Mouse (Mus musculus): ENCODE measurements at regions not wholly inside any gene's neighbourhood (a gene's known extent, or its start where the extent isn't known, plus 50 kb on each side); places are given as distances from the start of the nearest gene placed in this dataset.

DNA sequence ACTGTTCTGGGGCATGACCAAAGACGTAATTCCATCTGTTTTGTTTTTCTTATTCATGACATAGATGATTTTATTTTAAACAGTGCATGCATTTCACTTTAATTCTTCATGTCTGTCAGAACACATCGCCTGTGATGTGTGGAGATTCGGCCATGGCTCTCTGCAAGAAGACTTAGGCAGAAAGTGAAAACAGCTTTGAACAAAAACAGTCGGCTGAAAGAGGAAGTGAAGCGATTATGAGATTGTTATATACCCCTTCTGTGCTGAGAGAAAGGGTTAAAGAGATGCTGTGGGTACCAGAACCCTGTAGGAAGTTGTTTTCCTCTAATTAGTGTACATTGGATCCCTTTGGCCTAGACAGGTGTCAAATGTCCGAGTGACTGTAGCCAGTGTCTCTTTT is 287.1 kb downstream of the Epha4 start:
- Histone ChIP-seq H3K36me3 (ENCODE audit: control insufficient read depth, insufficient read depth) (no peaks in the 10 kb centered on the region), H3K27me3 (ENCODE audit: control insufficient read depth, insufficient read depth, insufficient read length) (no peaks in the 10 kb centered on the region), H3K4me3 (ENCODE audit: insufficient read depth, poor library complexity, severe bottlenecking) (no peak overlapping the region), H3K79me3 (ENCODE audit: low read depth) (no peaks in the 10 kb centered on the region), H3K79me2 (ENCODE audit: control insufficient read depth, insufficient read depth) (no peaks in the 10 kb centered on the region), H3ac (ENCODE audit: control insufficient read depth, insufficient read length, low read depth) (no peak overlapping the region)
- TF ChIP-seq USF1 (IDR thresholded peaks at IDR 0.05; ENCODE audit: low read depth) (no peak), MAX (IDR thresholded peaks at IDR 0.05) (no peak), FOSL1 (IDR thresholded peaks at IDR 0.05; ENCODE audit: insufficient read depth, low read length, poor library complexity, severe bottlenecking) (no peak), MYOG (IDR thresholded peaks at IDR 0.05; ENCODE audit: control insufficient read depth, extremely low read depth, insufficient read length) (no peak), CEBPB (IDR thresholded peaks at IDR 0.05; ENCODE audit: low read depth) (no peak), MYOD1 (IDR thresholded peaks at IDR 0.05; ENCODE audit: control insufficient read depth, insufficient read length, low read depth) (no peak), CTCF (IDR thresholded peaks at IDR 0.05; ENCODE audit: control insufficient read depth, insufficient read depth, insufficient read length) (no peak)

DNA sequence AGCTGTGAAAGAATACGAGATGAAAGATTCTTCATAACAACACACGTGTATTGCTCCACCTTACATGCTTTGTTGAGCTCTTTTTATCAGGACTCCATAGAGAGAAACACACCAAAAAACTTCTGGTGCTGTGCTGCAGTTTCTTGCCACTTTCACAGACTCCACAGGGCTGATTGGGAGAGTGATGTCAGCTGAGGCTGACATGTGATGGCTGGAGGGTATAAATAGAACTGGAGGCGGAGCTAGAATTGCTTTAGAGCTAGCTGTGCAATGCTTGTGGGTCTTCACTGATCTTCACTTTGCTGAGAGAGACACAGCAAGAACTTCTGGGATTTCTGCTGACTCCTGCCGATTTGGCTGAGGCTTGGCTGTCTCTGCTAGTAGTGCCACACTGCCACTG is 285.3 kb downstream of the Epha4 start:
- no peaks in the 10 kb centered on the region for H3K27me3 ChIP-seq (ENCODE audit: control insufficient read depth, insufficient read depth, insufficient read length)
- H3K79me2 ChIP-seq (ENCODE audit: control insufficient read depth, insufficient read depth) = no peaks in the 10 kb centered on the region
- H3K36me3 ChIP-seq (ENCODE audit: control insufficient read depth, insufficient read depth) = no peaks in the 10 kb centered on the region
- no peak overlapping the region for H3ac ChIP-seq (ENCODE audit: control insufficient read depth, insufficient read length, low read depth)
- TF ChIP-seq FOSL1 (IDR thresholded peaks at IDR 0.05; ENCODE audit: insufficient read depth, low read length, poor library complexity, severe bottlenecking) (no peak), CEBPB (IDR thresholded peaks at IDR 0.05; ENCODE audit: low read depth) (no peak), MYOD1 (IDR thresholded peaks at IDR 0.05; ENCODE audit: control insufficient read depth, insufficient read length, low read depth) (no peak), USF1 (IDR thresholded peaks at IDR 0.05; ENCODE audit: low read depth) (no peak), MAX (IDR thresholded peaks at IDR 0.05) (no peak), CTCF (IDR thresholded peaks at IDR 0.05; ENCODE audit: control insufficient read depth, insufficient read depth, insufficient read length) (no peak), MYOG (IDR thresholded peaks at IDR 0.05; ENCODE audit: control insufficient read depth, extremely low read depth, insufficient read length) (no peak)
- H3K79me3 ChIP-seq (ENCODE audit: low read depth) = no peaks in the 10 kb centered on the region
- no peak overlapping the region for H3K4me3 ChIP-seq (ENCODE audit: insufficient read depth, poor library complexity, severe bottlenecking)

DNA sequence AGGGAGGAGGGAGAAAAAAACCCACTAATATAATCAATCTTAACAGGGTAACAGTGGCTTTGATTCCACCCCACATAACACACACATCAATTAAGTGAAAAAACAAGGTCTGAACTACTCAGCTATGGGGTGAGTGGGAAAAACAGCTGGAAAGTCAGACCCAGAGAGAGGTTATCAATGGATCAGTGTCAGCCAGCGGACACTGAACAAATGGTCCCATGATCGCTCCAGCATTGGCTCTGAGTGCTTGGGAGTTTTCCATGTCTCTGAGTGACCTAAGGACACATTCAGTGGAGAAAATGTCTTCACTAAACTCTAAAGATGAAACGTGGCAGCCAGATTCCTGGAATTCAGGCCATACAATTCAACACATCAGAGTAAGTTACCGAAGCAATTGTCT is 281.9 kb downstream of the Epha4 start:
- H3K79me2 ChIP-seq (ENCODE audit: control insufficient read depth, insufficient read depth) = no peaks in the 10 kb centered on the region
- H3ac ChIP-seq (ENCODE audit: control insufficient read depth, insufficient read length, low read depth) = no peak overlapping the region
- H3K79me3 ChIP-seq (ENCODE audit: low read depth) = no peaks in the 10 kb centered on the region
- no peaks in the 10 kb centered on the region for H3K27me3 ChIP-seq (ENCODE audit: control insufficient read depth, insufficient read depth, insufficient read length)
- no peak overlapping the region for H3K4me3 ChIP-seq (ENCODE audit: insufficient read depth, poor library complexity, severe bottlenecking)
- no peaks in the 10 kb centered on the region for H3K36me3 ChIP-seq (ENCODE audit: control insufficient read depth, insufficient read depth)
- TF ChIP-seq FOSL1 (IDR thresholded peaks at IDR 0.05; ENCODE audit: insufficient read depth, low read length, poor library complexity, severe bottlenecking) = no peak
- no peak for TF ChIP-seq CEBPB (IDR thresholded peaks at IDR 0.05; ENCODE audit: low read depth)
- no peak for TF ChIP-seq CTCF (IDR thresholded peaks at IDR 0.05; ENCODE audit: control insufficient read depth, insufficient read depth, insufficient read length)
- TF ChIP-seq MYOG (IDR thresholded peaks at IDR 0.05; ENCODE audit: control insufficient read depth, extremely low read depth, insufficient read length) = no peak
- TF ChIP-seq MYOD1 (IDR thresholded peaks at IDR 0.05; ENCODE audit: control insufficient read depth, insufficient read length, low read depth) = no peak
- no peak for TF ChIP-seq MAX (IDR thresholded peaks at IDR 0.05)
- TF ChIP-seq USF1 (IDR thresholded peaks at IDR 0.05; ENCODE audit: low read depth) = no peak

DNA sequence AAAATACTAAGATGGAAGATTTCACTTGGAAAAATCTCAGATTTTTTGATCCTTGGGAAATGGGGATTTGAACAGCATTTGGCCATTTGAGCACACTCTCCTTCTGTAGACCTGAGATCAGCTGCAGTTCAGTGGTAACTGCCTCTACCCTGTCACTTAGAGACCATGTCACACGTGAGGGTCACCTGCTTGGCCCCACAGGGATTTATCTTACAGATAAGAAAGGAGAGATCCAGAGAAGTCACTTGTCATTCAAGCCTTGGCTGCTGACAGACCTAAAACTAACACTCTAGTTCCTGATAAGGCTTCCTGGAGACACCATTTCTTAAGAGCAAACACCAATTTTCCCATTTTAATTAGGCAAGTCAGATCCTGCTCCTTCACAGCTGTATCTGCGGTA is 270.2 kb downstream of the Epha4 start:
- Histone ChIP-seq H3K27me3 (ENCODE audit: control insufficient read depth, insufficient read depth, insufficient read length) (no peaks in the 10 kb centered on the region), H3K36me3 (ENCODE audit: control insufficient read depth, insufficient read depth) (no peaks in the 10 kb centered on the region), H3K79me2 (ENCODE audit: control insufficient read depth, insufficient read depth) (no peaks in the 10 kb centered on the region), H3K4me3 (ENCODE audit: insufficient read depth, poor library complexity, severe bottlenecking) (no peak overlapping the region), H3K79me3 (ENCODE audit: low read depth) (no peaks in the 10 kb centered on the region), H3ac (ENCODE audit: control insufficient read depth, insufficient read length, low read depth) (no peak overlapping the region)
- no peak for TF ChIP-seq MAX (IDR thresholded peaks at IDR 0.05)
- no peak for TF ChIP-seq MYOD1 (IDR thresholded peaks at IDR 0.05; ENCODE audit: control insufficient read depth, insufficient read length, low read depth)
- TF ChIP-seq FOSL1 (IDR thresholded peaks at IDR 0.05; ENCODE audit: insufficient read depth, low read length, poor library complexity, severe bottlenecking) = no peak
- no peak for TF ChIP-seq CEBPB (IDR thresholded peaks at IDR 0.05; ENCODE audit: low read depth)
- no peak for TF ChIP-seq USF1 (IDR thresholded peaks at IDR 0.05; ENCODE audit: low read depth)
- TF ChIP-seq CTCF (IDR thresholded peaks at IDR 0.05; ENCODE audit: control insufficient read depth, insufficient read depth, insufficient read length) = no peak
- TF ChIP-seq MYOG (IDR thresholded peaks at IDR 0.05; ENCODE audit: control insufficient read depth, extremely low read depth, insufficient read length) = no peak

DNA sequence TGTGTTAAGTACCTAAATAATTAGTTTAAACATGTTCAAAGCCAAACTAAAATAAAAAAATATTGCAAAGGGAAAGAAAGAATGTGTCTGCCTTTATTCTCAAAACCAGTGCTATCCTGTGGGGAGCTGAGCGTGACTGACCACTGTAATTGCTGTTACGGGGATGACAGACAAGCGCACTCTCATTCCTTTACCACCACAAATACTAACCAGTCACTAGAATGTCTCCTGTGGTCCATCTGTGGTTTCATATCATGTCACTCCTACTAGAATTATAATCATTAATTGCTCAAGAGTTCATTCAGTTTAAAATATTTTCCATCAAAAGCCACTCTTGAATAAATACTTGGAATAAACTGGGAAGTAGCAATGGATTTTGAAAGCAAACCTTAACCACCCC is 268.8 kb downstream of the Epha4 start:
- TF ChIP-seq MYOD1 (IDR thresholded peaks at IDR 0.05; ENCODE audit: control insufficient read depth, insufficient read length, low read depth) (no peak), CTCF (IDR thresholded peaks at IDR 0.05; ENCODE audit: control insufficient read depth, insufficient read depth, insufficient read length) (no peak), MAX (IDR thresholded peaks at IDR 0.05) (no peak), FOSL1 (IDR thresholded peaks at IDR 0.05; ENCODE audit: insufficient read depth, low read length, poor library complexity, severe bottlenecking) (no peak), MYOG (IDR thresholded peaks at IDR 0.05; ENCODE audit: control insufficient read depth, extremely low read depth, insufficient read length) (no peak), USF1 (IDR thresholded peaks at IDR 0.05; ENCODE audit: low read depth) (no peak), CEBPB (IDR thresholded peaks at IDR 0.05; ENCODE audit: low read depth) (no peak)
- no peaks in the 10 kb centered on the region for H3K79me2 ChIP-seq (ENCODE audit: control insufficient read depth, insufficient read depth)
- no peaks in the 10 kb centered on the region for H3K36me3 ChIP-seq (ENCODE audit: control insufficient read depth, insufficient read depth)
- H3K79me3 ChIP-seq (ENCODE audit: low read depth) = no peaks in the 10 kb centered on the region
- H3K27me3 ChIP-seq (ENCODE audit: control insufficient read depth, insufficient read depth, insufficient read length) = no peaks in the 10 kb centered on the region
- H3K4me3 ChIP-seq (ENCODE audit: insufficient read depth, poor library complexity, severe bottlenecking) = no peak overlapping the region
- H3ac ChIP-seq (ENCODE audit: control insufficient read depth, insufficient read length, low read depth) = no peak overlapping the region

DNA sequence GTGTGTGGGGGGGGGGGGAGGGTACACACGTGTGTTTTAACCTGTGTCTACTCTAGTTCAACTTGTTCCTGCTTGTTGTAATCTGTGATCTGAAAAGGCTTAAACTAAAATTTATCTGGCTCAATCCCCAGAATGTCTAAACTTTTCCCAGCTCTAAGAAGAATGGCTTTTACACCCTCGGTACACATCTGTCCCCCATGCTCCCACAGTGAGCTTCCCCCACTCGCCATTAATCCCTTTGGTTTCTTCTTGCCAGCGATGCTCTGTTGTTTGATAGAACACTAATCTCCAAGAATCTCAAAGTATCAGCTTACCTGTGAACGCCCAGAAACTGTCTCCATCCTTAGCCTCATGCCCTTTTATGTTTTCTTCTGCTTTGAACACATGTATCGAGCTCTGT is 260.6 kb downstream of the Epha4 start:
- no peak overlapping the region for H3ac ChIP-seq (ENCODE audit: control insufficient read depth, insufficient read length, low read depth)
- no peak for TF ChIP-seq CTCF (IDR thresholded peaks at IDR 0.05; ENCODE audit: control insufficient read depth, insufficient read depth, insufficient read length)
- TF ChIP-seq MYOD1 (IDR thresholded peaks at IDR 0.05; ENCODE audit: control insufficient read depth, insufficient read length, low read depth) = no peak
- no peak for TF ChIP-seq FOSL1 (IDR thresholded peaks at IDR 0.05; ENCODE audit: insufficient read depth, low read length, poor library complexity, severe bottlenecking)
- no peak for TF ChIP-seq CEBPB (IDR thresholded peaks at IDR 0.05; ENCODE audit: low read depth)
- no peak for TF ChIP-seq MYOG (IDR thresholded peaks at IDR 0.05; ENCODE audit: control insufficient read depth, extremely low read depth, insufficient read length)
- no peak for TF ChIP-seq USF1 (IDR thresholded peaks at IDR 0.05; ENCODE audit: low read depth)
- no peak for TF ChIP-seq MAX (IDR thresholded peaks at IDR 0.05)
- H3K79me3 ChIP-seq (ENCODE audit: low read depth) = no peaks in the 10 kb centered on the region
- H3K27me3 ChIP-seq (ENCODE audit: control insufficient read depth, insufficient read depth, insufficient read length) = no peaks in the 10 kb centered on the region
- no peaks in the 10 kb centered on the region for H3K79me2 ChIP-seq (ENCODE audit: control insufficient read depth, insufficient read depth)
- H3K36me3 ChIP-seq (ENCODE audit: control insufficient read depth, insufficient read depth) = no peaks in the 10 kb centered on the region
- H3K4me3 ChIP-seq (ENCODE audit: insufficient read depth, poor library complexity, severe bottlenecking) = no peak overlapping the region

Data from C2C12 (cell line).